Comparison of ENCODE assay signal across 8 mouse cellular contexts in the genomic region with DNA sequence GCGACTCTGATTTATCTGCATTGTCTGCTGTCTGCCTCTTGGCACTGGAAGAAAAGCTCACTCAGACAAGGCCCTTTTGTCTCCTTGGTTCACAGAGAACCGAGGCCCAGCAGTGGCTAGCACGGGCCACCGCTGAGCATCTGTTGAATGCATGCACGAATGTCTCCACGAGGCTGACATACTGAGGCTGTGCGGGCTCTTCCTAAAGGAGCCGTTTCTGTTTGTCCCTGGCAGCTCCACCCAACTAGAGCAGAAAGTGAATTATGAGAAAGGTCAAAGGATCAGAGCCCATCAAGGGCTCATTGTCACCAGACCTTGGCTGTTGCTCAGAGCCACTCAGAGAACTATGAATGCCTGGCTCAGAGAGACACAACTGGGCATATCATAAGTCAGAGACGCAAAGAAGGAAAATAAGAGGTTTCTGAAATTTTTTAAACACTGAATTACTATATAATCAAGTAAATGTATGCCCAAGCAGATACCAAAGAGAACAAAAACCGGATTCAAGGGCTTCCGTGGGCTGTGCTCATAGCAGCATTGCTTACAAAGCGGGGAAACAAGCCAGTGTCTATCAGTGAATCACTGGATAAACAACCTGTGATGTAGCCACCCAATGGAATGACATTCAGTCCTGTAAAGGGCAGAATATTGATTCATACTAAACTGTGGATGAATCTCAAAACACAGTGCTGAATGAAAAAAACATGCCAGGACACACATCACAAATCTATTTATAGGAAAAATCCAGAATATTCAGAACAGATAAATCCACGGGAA. TPM values are rescaled to one million over a fixed set of nuclear protein-coding genes. Genes with fewer than 3 reads are reported as not detected.
DNase-seq lines count a peak whose midpoint lies in the region; ATAC-seq and TF ChIP-seq lines count a peak whose summit lies in the region.
"Had no signal": no experiment of that assay in that cellular context is flagged by ENCODE, and none has a peak within 500 bp of the region (broad histone marks: within the 10 kb centered on the region; RNA-seq: fewer than 3 reads in every experiment).

No protein-coding gene starts in this region.

- H3K9me3 ChIP-seq in lung, postnatal 0 days (ENCODE audit: low read length): no peaks in the 10 kb centered on the region
- no peaks in the 10 kb centered on the region for H3K9me3 ChIP-seq in stomach, postnatal 0 days (ENCODE audit: control insufficient read depth, low read length)

- intact Hi-C loops in left cerebral cortex, postnatal 36 days (cut with DNase I): no loop called here

- peak; percentile 77 for ATAC-seq in lung, postnatal 0 days
- ATAC-seq in stomach, postnatal 0 days (ENCODE audit: low FRiP score, low TSS enrichment): peak; percentile 69
- no peak for ATAC-seq in megakaryocyte, adult 5-6 weeks (ENCODE audit: poor library complexity, severe bottlenecking)
- no peak for ATAC-seq in granulocyte monocyte progenitor cell, adult 5-6 weeks (replicated peaks; ENCODE audit: poor library complexity, severe bottlenecking)

- H3K4me2 ChIP-seq in lung, postnatal 0 days (replicated peaks; ENCODE audit: low read depth, low read length): no peak overlapping the region
- no peak overlapping the region for H3K4me2 ChIP-seq in stomach, postnatal 0 days (replicated peaks; ENCODE audit: low read depth)

- WGBS in lung, postnatal 0 days: 33% methylated on average over 13 of the region's 13 CpGs
- 36% methylated on average over 13 of the region's 13 CpGs for WGBS in stomach, postnatal 0 days

- peak overlapping the region; percentile 41; the same call in 1 of the 2 replicates for H3K27ac ChIP-seq in embryonic fibroblast, embryonic 13.5 days (ENCODE audit: insufficient read depth, low read length)
- peak overlapping the region; percentile 60 for H3K27ac ChIP-seq in lung, postnatal 0 days (ENCODE audit: low read length)
- H3K27ac ChIP-seq in stomach, postnatal 0 days (replicated peaks): no peak overlapping the region
- H3K27ac ChIP-seq: liver, embryonic 14.5 days had no signal

- H3K9ac ChIP-seq in lung, postnatal 0 days (replicated peaks; ENCODE audit: low read depth): no peak overlapping the region
- H3K9ac ChIP-seq in stomach, postnatal 0 days (ENCODE audit: low read length): no peak overlapping the region
- H3K9ac ChIP-seq: liver, embryonic 14.5 days had no signal

- H3K4me3 ChIP-seq in embryonic fibroblast, embryonic 13.5 days (ENCODE audit: insufficient read depth, low read length): no peak overlapping the region
- H3K4me3 ChIP-seq in lung, postnatal 0 days (ENCODE audit: low read depth, low read length): no peak overlapping the region
- H3K4me3 ChIP-seq in stomach, postnatal 0 days (ENCODE audit: low read depth, low read length): no peak overlapping the region

- no peaks in the 10 kb centered on the region for H3K27me3 ChIP-seq in lung, postnatal 0 days (replicated peaks; ENCODE audit: insufficient read depth, low read length)
- no peaks in the 10 kb centered on the region for H3K27me3 ChIP-seq in stomach, postnatal 0 days (ENCODE audit: control insufficient read depth, insufficient read depth, low read length)

- peak; percentile 42 for DNase-seq in left cerebral cortex, adult 11 months (ENCODE audit: low spot score)
- DNase-seq in left cerebral cortex, postnatal 36 days (ENCODE audit: low spot score in 2 of 2): no peak
- DNase-seq in lung, postnatal 0 days (ENCODE audit: low spot score): peak; percentile 32
- no peak for DNase-seq in stomach, postnatal 0 days (ENCODE audit: low spot score)

- TF ChIP-seq POLR2A in embryonic fibroblast, embryonic 13.5 days (IDR thresholded peaks at IDR 0.05; ENCODE audit: low read depth, low read length): no peak

- no peaks in the 10 kb centered on the region for H3K4me1 ChIP-seq in embryonic fibroblast, embryonic 13.5 days (ENCODE audit: control insufficient read depth, insufficient read depth, low read length)
- no peaks in the 10 kb centered on the region for H3K4me1 ChIP-seq in lung, postnatal 0 days (ENCODE audit: insufficient read depth, low read depth, low read length)
- 0 out of 2 replicates have a peak, but pooled peaks cover 3% of the 10 kb centered on the region for H3K4me1 ChIP-seq in stomach, postnatal 0 days (replicated peaks; ENCODE audit: control insufficient read depth, insufficient read depth)

- TF ChIP-seq CTCF in embryonic fibroblast, embryonic 13.5 days (IDR thresholded peaks at IDR 0.05; ENCODE audit: borderline replicate concordance, insufficient read depth, low read length): no peak
- no peak for TF ChIP-seq CTCF in lung, postnatal 0 days (IDR thresholded peaks at IDR 0.05)
- TF ChIP-seq CTCF in stomach, postnatal 0 days (IDR thresholded peaks at IDR 0.05; ENCODE audit: low read depth): no peak

- no peaks in the 10 kb centered on the region for H3K36me3 ChIP-seq in lung, postnatal 0 days (ENCODE audit: insufficient read depth, low read length)
- no peaks in the 10 kb centered on the region for H3K36me3 ChIP-seq in stomach, postnatal 0 days (ENCODE audit: control insufficient read depth, insufficient read depth, low read length)

- TF ChIP-seq EP300 in lung, postnatal 0 days (IDR thresholded peaks at IDR 0.05): peak; percentile 44
- TF ChIP-seq EP300 in stomach, postnatal 0 days (optimal IDR thresholded peaks at IDR 0.05): no peak

RNA-seq across cellular contexts. Expression of a gene that starts 13.7 kb away (rescaled TPM):
- 10 to 100 TPM; 19.2 to 19.3 TPM for total RNA-seq in left cerebral cortex, postnatal 36 days (2021)
- polyA plus RNA-seq in embryonic fibroblast, embryonic 13.5 days (2011; ENCODE audit: insufficient read length, low read depth, missing spikeins): 43.1 and 52.3 TPM in 2 replicates
- polyA plus RNA-seq in lung, postnatal 0 days (2015; fragmentation: Nextera tagmentation; extraction: Ambion mirVana): 57.8 and 61.1 TPM in 2 replicates
- polyA plus RNA-seq in stomach, postnatal 0 days (2015; fragmentation: Nextera tagmentation; extraction: Ambion mirVana): 22.8 and 24.7 TPM in 2 replicates
- 29.9 and 34.3 TPM in 2 replicates for total RNA-seq in megakaryocyte, adult 5-6 weeks (2015)
- total RNA-seq in megakaryocyte, adult 5-6 weeks (2017): 19.6 and 25.2 TPM in 2 replicates
- total RNA-seq in granulocyte monocyte progenitor cell, adult 5-6 weeks (2014; fragmentation: Nextera tagmentation): 40.6 and 45.9 TPM in 2 replicates
- total RNA-seq in granulocyte monocyte progenitor cell, adult 5-6 weeks (2017): 7.2 and 17.1 TPM in 2 replicates

RNA-seq across cellular contexts. Expression of a gene that starts 49.9 kb away (rescaled TPM):
- total RNA-seq in left cerebral cortex, postnatal 36 days (2021): 1 to 10 TPM; 8.0 to 8.8 TPM
- polyA plus RNA-seq in embryonic fibroblast, embryonic 13.5 days (2011; ENCODE audit: insufficient read length, low read depth, missing spikeins): 1.2 and 1.4 TPM in 2 replicates
- polyA plus RNA-seq in lung, postnatal 0 days (2015; fragmentation: Nextera tagmentation; extraction: Ambion mirVana): 6.7 and 7.0 TPM in 2 replicates
- polyA plus RNA-seq in stomach, postnatal 0 days (2015; fragmentation: Nextera tagmentation; extraction: Ambion mirVana): 2.1 and 2.7 TPM in 2 replicates
- total RNA-seq in megakaryocyte, adult 5-6 weeks (2015): 35.5 and 35.6 TPM in 2 replicates
- 61.2 and 76.5 TPM in 2 replicates for total RNA-seq in megakaryocyte, adult 5-6 weeks (2017)
- 6.8 and 16.7 TPM in 2 replicates for total RNA-seq in granulocyte monocyte progenitor cell, adult 5-6 weeks (2014; fragmentation: Nextera tagmentation)
- total RNA-seq in granulocyte monocyte progenitor cell, adult 5-6 weeks (2017): 7.6 and 18.3 TPM in 2 replicates

Comparison
In these comparisons a context has a peak if more than half of its experiments do, and no peak if none do; other contexts are left out.
1. DNase-seq: peak in left cerebral cortex, adult 11 months (single experiment) and lung, postnatal 0 days (single experiment); none in left cerebral cortex, postnatal 36 days (0 of 2) and stomach, postnatal 0 days (single experiment).
2. ATAC-seq: peak in lung, postnatal 0 days (single experiment) and stomach, postnatal 0 days (single experiment); none in megakaryocyte, adult 5-6 weeks (single experiment) and granulocyte monocyte progenitor cell, adult 5-6 weeks (single experiment).